Mouse (Mus musculus) kidney, adult 2 months (tissue): ENCODE results near the gene Kcne3. TPM values are rescaled to one million over a fixed set of nuclear protein-coding genes. Genes with fewer than 3 reads are reported as not detected.

Source experiments
- DNase-seq: peaks from one replicate; pipeline ENCODE4 v3.0.0; 2021
- H3K27ac ChIP-seq: fragments of 200-500 bp; 2 replicates; pipeline ENCODE4 v1.5.1; 2012; ENCODE audit warnings: low read depth, low read length, control low read depth, inconsistent platforms; ENCODE audit not compliant: insufficient read depth
- H3K27me3 ChIP-seq: fragments of 200-500 bp; replicated peaks from 2 replicates; pipeline ENCODE4 v1.6.1; 2012; ENCODE audit warnings: mild to moderate bottlenecking, moderate library complexity, low read length, inconsistent platforms; ENCODE audit not compliant: control insufficient read depth, insufficient read depth
- H3K36me3 ChIP-seq: fragments of 200-500 bp; 2 replicates; pipeline ENCODE4 v1.6.1; 2012; ENCODE audit warnings: mild to moderate bottlenecking, moderate library complexity, low read length, inconsistent platforms; ENCODE audit not compliant: control insufficient read depth, insufficient read depth
- H3K4me1 ChIP-seq: fragments of 200-500 bp; 2 replicates; pipeline ENCODE4 v1.6.1; 2011; ENCODE audit warnings: low read length; ENCODE audit not compliant: control insufficient read depth, insufficient read depth
- H3K4me3 ChIP-seq: fragments of 200-500 bp; 2 replicates; pipeline ENCODE4 v1.5.1; 2011; ENCODE audit warnings: mild to moderate bottlenecking, low read depth, low read length, control low read depth; ENCODE audit not compliant: insufficient read depth
- CTCF ChIP-seq: fragments of 200-500 bp; conservative IDR thresholded peaks from 2 replicates; pipeline ENCODE4 v1.5.1; 2011; ENCODE audit warnings: low read depth, mild to moderate bottlenecking, control low read depth, low read length, moderate library complexity, mixed read lengths; ENCODE audit not compliant: insufficient read depth, insufficient read length
- POLR2A ChIP-seq: fragments of 200-500 bp; IDR thresholded peaks from one replicate; pipeline ENCODE4 v1.6.1; 2011; ENCODE audit warnings: low read depth, low read length, control low read depth
- WGBS: fragments of 180-500 bp; shearing (Covaris S2); methylation state at CpG from one replicate; pipeline ENCODE4 v1.1.7; 2018; 5-methylcytosine and 5-hydroxymethylcytosine counted together
- polyA plus RNA-seq: library from polyadenylated mRNA; depleted of rRNA; stranded (reverse); fragments of >200 nt; gene quantifications from 2 replicates; pipeline ENCODE4 v1.2.3, GENCODE M21; 2012; rRNA removed

The Kcne3 gene
- polyA plus RNA-seq, 1 experiment: 3.3 TPM

- Histone ChIP-seq H3K36me3 (no peaks in the 10 kb centered on the region), H3K27ac (peak within 1 kb of the TSS; percentile 83), H3K4me1 (no peaks in the 10 kb centered on the region), H3K27me3 (no peaks in the 10 kb centered on the region), H3K4me3 (peak within 1 kb of the TSS; percentile 90)
- under 1% methylated on average over 72 of the region's 72 CpGs for WGBS
- peak; percentile 34 for TF ChIP-seq POLR2A
- no peak for TF ChIP-seq CTCF
- peak; percentile 98 for DNase-seq
Observed at GRCm38 (mm10) chr7:100227158-100227875, 51.0 kb downstream of the Kcne3 start, which contains the start of gene Pgm2l1. Gene Pgm2l1 (plus strand): TSS chr7:100227394.

- Histone ChIP-seq H3K4me1 (no peaks in the 10 kb centered on the region), H3K27me3 (no peaks in the 10 kb centered on the region), H3K27ac (peak overlapping the region; percentile 70), H3K36me3 (no peaks in the 10 kb centered on the region), H3K4me3 (peak overlapping the region; percentile 90)
- no peak for TF ChIP-seq CTCF
- TF ChIP-seq POLR2A: no peak
- WGBS: 4% methylated on average over 23 of the region's 23 CpGs
- DNase-seq: peak; percentile 15
Observed at GRCm38 (mm10) chr7:100227896-100228525, 51.7 kb downstream of the Kcne3 start.

- no peak for TF ChIP-seq POLR2A
- TF ChIP-seq CTCF: no peak
- no peak overlapping the region for H3K4me3 ChIP-seq
- DNase-seq: no peak
- WGBS: 80% methylated on average over 3 of the region's 3 CpGs
- no peaks in the 10 kb centered on the region for H3K27me3 ChIP-seq
- no peak overlapping the region for H3K27ac ChIP-seq
- H3K36me3 ChIP-seq: no peaks in the 10 kb centered on the region
- no peaks in the 10 kb centered on the region for H3K4me1 ChIP-seq
Observed at GRCm38 (mm10) chr7:100228957-100229356, 52.7 kb downstream of the Kcne3 start.

DNA sequence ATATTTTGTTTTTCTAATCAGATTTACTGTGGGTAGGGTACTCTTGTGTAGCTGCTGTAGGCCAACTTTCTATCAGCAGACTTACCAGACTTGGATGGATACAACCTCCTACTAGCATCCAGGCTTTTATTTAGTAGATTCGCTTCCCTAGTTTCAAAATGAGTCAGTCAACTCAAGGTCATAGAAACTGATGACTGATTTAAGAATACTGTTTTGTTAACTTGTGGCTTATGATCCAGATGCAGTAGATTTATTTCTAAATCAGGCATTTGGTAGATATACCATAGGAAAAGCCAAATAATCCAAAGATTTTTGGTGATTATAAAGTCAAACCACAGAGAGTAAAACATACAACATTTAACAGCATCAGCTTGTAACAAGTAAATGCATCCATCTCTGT is 54.3 kb downstream of the Kcne3 start:
- no peak for DNase-seq
- Histone ChIP-seq H3K27ac (no peak overlapping the region), H3K4me1 (no peaks in the 10 kb centered on the region), H3K4me3 (no peak overlapping the region), H3K27me3 (no peaks in the 10 kb centered on the region), H3K36me3 (no peaks in the 10 kb centered on the region)
- TF ChIP-seq POLR2A (no peak), CTCF (no peak)
- 96% methylated on average over 1 of the region's 1 CpGs for WGBS

DNA sequence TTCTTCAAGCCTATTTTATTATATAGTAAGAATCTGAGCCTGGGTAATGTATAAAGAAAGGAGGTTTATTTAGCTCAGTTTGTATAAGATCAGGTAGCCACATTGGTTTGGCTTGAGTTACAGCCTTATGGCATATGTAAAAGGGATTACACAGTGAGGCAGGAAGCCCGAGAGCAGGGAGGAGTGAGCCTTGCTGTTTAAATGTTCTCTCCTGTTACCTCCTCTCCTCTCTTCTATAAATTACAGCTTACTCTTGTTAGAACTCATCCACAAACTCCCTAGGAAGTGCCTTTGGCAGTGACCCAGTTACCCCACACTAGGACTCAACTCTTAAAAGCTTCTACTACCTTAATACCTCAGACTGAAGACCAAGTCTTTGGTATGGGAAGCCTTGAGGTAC is 55.4 kb downstream of the Kcne3 start:
- H3K36me3 ChIP-seq: no peaks in the 10 kb centered on the region
- no peak overlapping the region for H3K4me3 ChIP-seq
- no peak overlapping the region for H3K27ac ChIP-seq
- TF ChIP-seq CTCF (no peak), POLR2A (no peak)
- H3K27me3 ChIP-seq: no peaks in the 10 kb centered on the region
- 80% methylated on average over 1 of the region's 1 CpGs for WGBS
- H3K4me1 ChIP-seq: no peaks in the 10 kb centered on the region
- DNase-seq: no peak

DNA sequence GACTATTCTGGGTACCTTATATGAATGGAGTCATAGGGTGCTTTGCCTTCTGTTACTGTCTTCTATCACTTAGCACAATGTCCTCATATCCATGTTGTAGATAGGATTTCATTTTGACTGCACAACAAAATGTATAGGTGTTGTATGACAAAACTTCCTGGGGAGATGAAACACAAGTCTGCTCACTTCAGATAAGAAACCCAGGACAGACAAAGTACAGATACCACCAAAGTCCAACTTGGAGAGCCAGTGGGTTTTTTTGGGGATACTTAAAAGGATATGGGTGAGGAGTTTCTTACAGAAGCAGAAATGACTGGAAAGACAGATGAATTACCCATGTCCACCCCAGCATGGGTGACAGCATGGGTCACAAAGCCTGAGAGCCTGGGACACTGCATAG is 57.4 kb downstream of the Kcne3 start:
- DNase-seq: no peak
- H3K4me3 ChIP-seq: no peak overlapping the region
- H3K36me3 ChIP-seq: no peaks in the 10 kb centered on the region

More for the DNA sequence above, 57.4 kb downstream of the Kcne3 start:
- H3K4me1 ChIP-seq: no peaks in the 10 kb centered on the region
- no peaks in the 10 kb centered on the region for H3K27me3 ChIP-seq
- no peak overlapping the region for H3K27ac ChIP-seq
- TF ChIP-seq POLR2A (no peak), CTCF (no peak)

Other genes starting within 250 kb of the Kcne3 start
- gene Rnf169, start 196.1 kb upstream of the Kcne3 start, polyA plus RNA-seq: 5.6 and 5.7 TPM in 2 replicates
- 0.23 and 0.36 TPM in 2 replicates for gene Chrdl2, start 170.3 kb upstream of the Kcne3 start, polyA plus RNA-seq
- gene Pold3, start 54.9 kb upstream of the Kcne3 start, polyA plus RNA-seq: 8.1 and 9.6 TPM in 2 replicates
- gene Lipt2, start 17.2 kb upstream of the Kcne3 start, polyA plus RNA-seq: 3.6 and 4.4 TPM in 2 replicates
- 1.5 TPM in 2 replicates for gene Pgm2l1, start 50.9 kb downstream of the Kcne3 start, polyA plus RNA-seq
- 0.19 and 0.22 TPM in 2 replicates for gene P4ha3, start 109.0 kb downstream of the Kcne3 start, polyA plus RNA-seq
- gene C2cd3, start 195.7 kb downstream of the Kcne3 start, polyA plus RNA-seq: 16.7 and 16.8 TPM in 2 replicates
- 94.0 and 100 TPM in 2 replicates for gene Ppme1, start 195.8 kb downstream of the Kcne3 start, polyA plus RNA-seq